Mouse (Mus musculus) liver, embryonic 11.5 days (tissue): Measurements from ENCODE around the gene Ap1m2. TPM values are rescaled to one million over a fixed set of nuclear protein-coding genes. Genes with fewer than 3 reads are reported as not detected.
A peak's percentile ranks its signal among the peaks of the same experiment; 100 is the strongest.

Experiments
- ATAC-seq: fragments of 200-750 bp; cut with Nextera tagmentation; replicated peaks from 2 replicates; pipeline ENCODE4 v1.8.0; 2017; ENCODE audit warnings: moderate number of reproducible peaks, mild to moderate bottlenecking, moderate TSS enrichment, moderate library complexity; ENCODE audit not compliant: low FRiP score
- DNase-seq: peaks from one replicate; pipeline ENCODE4 v3.0.0-alpha.2; 2017; ENCODE audit warnings: low spot score
- H3K27ac ChIP-seq: fragments of 300-500 bp; sonication (generic); 2 replicates; pipeline ENCODE4 v1.5.1; 2014; ENCODE audit warnings: mild to moderate bottlenecking, low read depth, low read length, control low read depth
- H3K27me3 ChIP-seq: fragments of 300-500 bp; sonication (generic); replicated peaks from 2 replicates; pipeline ENCODE4 v1.6.1; 2014; ENCODE audit warnings: low read length, mixed read lengths; ENCODE audit not compliant: control insufficient read depth, insufficient read depth
- H3K36me3 ChIP-seq: fragments of 300-500 bp; sonication (generic); 2 replicates; pipeline ENCODE4 v1.6.1; 2014; ENCODE audit warnings: mild to moderate bottlenecking, low read length, moderate library complexity, mixed read lengths; ENCODE audit not compliant: control insufficient read depth, insufficient read depth
- H3K4me1 ChIP-seq: fragments of 300-500 bp; sonication (generic); replicated peaks from 2 replicates; pipeline ENCODE4 v1.6.1; 2014; ENCODE audit warnings: low read length, mixed read lengths; ENCODE audit not compliant: control insufficient read depth, insufficient read depth
- H3K4me2 ChIP-seq: fragments of 300-500 bp; sonication (generic); 2 replicates; pipeline ENCODE4 v1.6.1; 2014; ENCODE audit warnings: mild to moderate bottlenecking, control low read depth, moderate library complexity
- H3K4me3 ChIP-seq: fragments of 300-500 bp; sonication (generic); 2 replicates; pipeline ENCODE4 v1.5.1; 2014; ENCODE audit warnings: low read depth, low read length, control low read depth
- H3K9ac ChIP-seq: fragments of 300-500 bp; sonication (generic); 2 replicates; pipeline ENCODE4 v1.6.1; 2014; ENCODE audit warnings: low read depth, low read length, control low read depth
- H3K9me3 ChIP-seq: fragments of 300-500 bp; sonication (generic); 2 replicates; pipeline ENCODE4 v1.6.1; 2016; ENCODE audit warnings: low read length, inconsistent platforms, mixed read lengths; ENCODE audit not compliant: control insufficient read depth
- WGBS: fragments of 180-500 bp; shearing (Covaris S2); extraction: QIAGEN DNeasy Blood & Tissue Kit; methylation state at CpG from one replicate; pipeline ENCODE4 v1.1.7; 2014; 5-methylcytosine and 5-hydroxymethylcytosine counted together
- polyA plus RNA-seq: library from polyadenylated mRNA; unstranded; fragments of >200 nt; fragmentation: Nextera tagmentation; extraction: Ambion mirVana; gene quantifications from 2 replicates; pipeline ENCODE4 v1.2.1, GENCODE M21; 2014

The Ap1m2 gene
- polyA plus RNA-seq, 1 experiment from 2014 or later = 1.6 TPM

DNA sequence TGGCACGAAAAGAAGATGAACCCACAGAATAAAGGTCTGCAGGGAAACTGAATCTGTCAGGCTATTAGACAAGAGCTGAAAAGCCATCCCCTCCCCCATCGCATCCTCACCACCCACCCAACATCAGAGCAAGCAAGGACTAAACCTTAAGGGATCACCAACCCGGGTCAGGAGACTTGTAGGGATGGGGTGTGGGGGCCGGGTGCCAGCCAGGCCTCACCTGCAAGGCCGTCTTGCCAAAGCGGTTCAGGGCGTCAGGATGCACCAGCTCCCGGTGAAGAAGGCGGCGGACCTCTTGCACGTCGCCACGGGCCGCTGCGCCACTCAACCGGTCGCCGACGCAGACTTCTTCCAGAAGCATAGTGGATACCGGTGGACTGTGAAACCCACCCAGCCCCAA is 21.5 kb downstream of the Ap1m2 start:
- Histone ChIP-seq H3K4me1 (peaks cover 28% of the 10 kb centered on the region), H3K27ac (peak overlapping the region; percentile 89), H3K9ac (peak overlapping the region; percentile 92), H3K4me3 (peak overlapping the region; percentile 89), H3K36me3 (peaks cover 7% of the 10 kb centered on the region), H3K4me2 (peak overlapping the region; percentile 83), H3K27me3 (no peaks in the 10 kb centered on the region), H3K9me3 (no peaks in the 10 kb centered on the region)
- DNase-seq (no peak), ATAC-seq (peak; percentile 8)
- WGBS = 1% methylated on average over 20 of the region's 20 CpGs

DNA sequence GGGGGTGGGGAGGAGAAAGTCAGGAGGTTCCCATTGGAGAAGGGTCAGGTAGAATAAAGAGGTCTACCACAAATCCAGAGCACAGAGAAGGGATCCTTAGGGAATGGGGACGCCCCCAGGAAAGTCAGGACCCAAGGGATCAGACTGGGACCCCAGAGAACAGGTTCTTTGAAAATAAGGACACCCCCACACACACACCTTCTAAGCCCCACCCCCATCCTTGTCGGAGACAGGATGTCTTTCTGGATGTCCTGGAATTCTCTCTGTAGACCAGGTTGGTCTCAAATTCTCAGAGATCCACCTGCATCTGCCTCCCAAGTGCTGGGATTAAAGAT is 22.8 kb downstream of the Ap1m2 start:
- Histone ChIP-seq H3K4me1 (peaks cover 30% of the 10 kb centered on the region), H3K9me3 (no peaks in the 10 kb centered on the region), H3K4me2 (peak overlapping the region; percentile 83), H3K27ac (peak overlapping the region; percentile 90; the same call in 1 of the 2 replicates), H3K4me3 (peak overlapping the region; percentile 89), H3K36me3 (peaks cover 13% of the 10 kb centered on the region), H3K27me3 (no peaks in the 10 kb centered on the region), H3K9ac (peak overlapping the region; percentile 92)
- 80% methylated on average over 2 of the region's 2 CpGs for WGBS
- DNase-seq (no peak), ATAC-seq (no peak)

DNA sequence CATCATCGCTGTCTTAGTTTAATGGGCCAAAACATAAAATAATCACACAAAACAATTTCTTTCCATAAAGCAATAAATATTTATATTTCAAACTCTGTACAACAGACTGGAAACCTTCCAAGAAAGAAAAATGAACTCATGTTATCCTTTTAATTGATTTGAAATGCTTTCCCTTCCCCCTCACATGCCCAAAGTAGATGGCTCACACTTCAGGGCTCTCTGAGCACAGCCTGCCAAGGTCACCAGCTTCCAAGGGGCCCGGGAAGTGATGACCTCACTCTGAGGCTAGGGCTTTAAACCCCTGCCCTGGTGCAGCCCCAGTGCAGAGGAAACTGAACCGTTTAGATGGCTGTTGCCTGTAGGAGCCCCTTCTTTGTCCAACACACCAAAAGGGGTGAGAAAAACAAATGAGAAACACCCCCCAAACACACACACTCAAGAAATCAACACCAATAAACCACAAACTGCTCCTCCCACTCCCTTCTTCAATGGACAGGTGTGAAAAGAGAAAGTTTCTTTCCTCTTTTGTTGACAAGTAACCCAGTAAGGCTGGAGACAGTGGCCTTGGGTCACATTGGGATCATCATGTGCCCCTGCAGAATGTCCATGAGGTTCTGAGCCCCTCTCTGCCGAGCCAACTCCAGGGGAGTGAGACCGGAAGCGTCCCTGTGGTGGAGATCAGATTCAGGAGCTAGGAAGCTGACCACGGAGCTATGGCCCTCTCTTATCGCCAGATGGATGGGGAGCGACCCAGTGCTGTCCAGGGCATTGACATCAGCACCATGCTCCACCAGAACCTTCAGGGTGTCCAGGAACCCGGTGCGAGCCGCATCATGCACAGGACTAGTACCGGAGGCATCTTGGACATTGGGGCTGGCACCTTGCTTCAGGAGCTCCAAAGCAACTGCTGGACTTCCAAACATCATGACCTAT is 23.5 kb downstream of the Ap1m2 start:
- H3K4me1 ChIP-seq = peaks cover 30% of the 10 kb centered on the region
- peak overlapping the region; percentile 90 for H3K27ac ChIP-seq
- peak overlapping the region; percentile 92 for H3K9ac ChIP-seq
- H3K4me3 ChIP-seq = peak overlapping the region; percentile 89
- ATAC-seq = no peak
- 55% methylated on average over 13 of the region's 13 CpGs for WGBS
- H3K27me3 ChIP-seq = no peaks in the 10 kb centered on the region
- H3K36me3 ChIP-seq = peaks cover 16% of the 10 kb centered on the region
- no peaks in the 10 kb centered on the region for H3K9me3 ChIP-seq
- peak overlapping the region; percentile 83 for H3K4me2 ChIP-seq
- no peak for DNase-seq

DNA sequence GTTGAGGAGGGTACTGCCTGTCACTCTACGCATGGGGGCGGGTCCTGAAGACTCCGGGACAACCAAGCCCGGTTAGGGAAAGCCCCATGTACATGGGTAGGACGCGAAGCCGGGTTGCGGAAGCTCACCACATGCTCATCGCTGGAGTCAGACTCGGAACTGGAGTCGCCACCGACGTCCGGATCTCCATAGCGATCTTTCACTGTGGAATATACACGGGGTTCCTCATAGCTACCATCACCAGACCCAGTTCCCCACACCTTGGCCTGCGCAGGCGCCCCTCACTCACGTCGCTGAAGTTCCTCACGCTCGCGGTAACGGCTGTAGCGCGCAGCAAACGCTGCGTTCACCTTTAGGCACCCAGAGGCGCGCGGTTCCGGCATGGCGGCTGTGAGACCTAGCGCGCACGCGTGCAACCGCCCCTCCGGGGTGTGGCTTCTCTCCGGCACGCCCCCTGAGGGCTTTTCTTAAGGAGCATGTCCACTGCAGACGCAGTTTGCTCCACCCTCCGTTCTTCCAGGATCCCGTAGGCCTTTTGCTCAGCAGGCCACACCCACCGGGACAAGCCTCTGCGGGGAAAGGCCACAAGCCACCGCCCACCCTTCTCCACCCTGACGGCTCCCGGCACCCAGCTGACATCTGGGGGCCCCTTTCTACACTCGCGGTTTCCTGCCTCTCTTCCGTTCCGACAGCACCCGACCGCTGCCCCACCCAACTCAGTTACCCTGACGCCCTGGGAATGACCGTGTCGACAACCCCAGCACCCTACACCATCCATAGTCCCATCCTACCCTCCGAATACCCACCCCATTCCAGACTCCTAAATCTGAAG is 24.4 kb downstream of the Ap1m2 start, which contains the start of gene Kri1:
Gene Kri1 (minus strand): TSS at position 399 of the 832 bp plus-strand sequence.
- peak; percentile 79 for ATAC-seq
- peak within 1 kb of the TSS; percentile 83 for H3K4me2 ChIP-seq
- WGBS = under 1% methylated on average over 59 of the region's 59 CpGs

DNA sequence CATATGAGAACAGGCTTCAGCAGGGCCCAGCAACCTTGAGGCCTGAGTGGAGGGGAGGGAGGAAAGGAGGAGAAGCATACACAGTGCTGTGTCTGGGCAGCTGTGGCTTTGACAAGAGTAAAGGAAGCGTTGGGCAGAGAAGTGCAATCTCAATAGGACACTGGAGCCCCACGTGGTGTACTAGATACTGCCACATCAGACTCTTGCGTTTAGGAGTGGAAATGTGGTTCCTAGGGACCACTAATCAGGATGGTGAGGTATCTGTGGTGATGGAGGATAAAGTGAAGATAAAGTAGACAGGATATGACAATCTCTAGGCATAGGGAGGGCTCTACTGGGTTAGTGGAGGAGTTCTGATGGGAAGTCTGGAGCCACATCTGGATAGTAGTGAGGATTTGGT is 25.4 kb downstream of the Ap1m2 start:
- Histone ChIP-seq H3K4me1 (peaks cover 30% of the 10 kb centered on the region), H3K27ac (peak overlapping the region; percentile 90; the same call in 1 of the 2 replicates), H3K9ac (peak overlapping the region; percentile 92), H3K36me3 (peaks cover 30% of the 10 kb centered on the region), H3K4me2 (peak overlapping the region; percentile 83), H3K27me3 (no peaks in the 10 kb centered on the region), H3K9me3 (no peaks in the 10 kb centered on the region), H3K4me3 (peak overlapping the region; percentile 89)
- WGBS = 30% methylated on average over 3 of the region's 3 CpGs
- DNase-seq = no peak
- no peak for ATAC-seq

More for the DNA sequence above, 24.4 kb downstream of the Ap1m2 start, which contains the start of gene Kri1:
- peak within 1 kb of the TSS; percentile 92 for H3K9ac ChIP-seq
- H3K4me3 ChIP-seq = peak within 1 kb of the TSS; percentile 89
- peaks cover 20% of the 10 kb centered on the region for H3K36me3 ChIP-seq
- DNase-seq = peak; percentile 98
- no peaks in the 10 kb centered on the region for H3K27me3 ChIP-seq
- no peaks in the 10 kb centered on the region for H3K9me3 ChIP-seq
- peaks cover 30% of the 10 kb centered on the region for H3K4me1 ChIP-seq
- H3K27ac ChIP-seq = peak within 1 kb of the TSS; percentile 90

DNA sequence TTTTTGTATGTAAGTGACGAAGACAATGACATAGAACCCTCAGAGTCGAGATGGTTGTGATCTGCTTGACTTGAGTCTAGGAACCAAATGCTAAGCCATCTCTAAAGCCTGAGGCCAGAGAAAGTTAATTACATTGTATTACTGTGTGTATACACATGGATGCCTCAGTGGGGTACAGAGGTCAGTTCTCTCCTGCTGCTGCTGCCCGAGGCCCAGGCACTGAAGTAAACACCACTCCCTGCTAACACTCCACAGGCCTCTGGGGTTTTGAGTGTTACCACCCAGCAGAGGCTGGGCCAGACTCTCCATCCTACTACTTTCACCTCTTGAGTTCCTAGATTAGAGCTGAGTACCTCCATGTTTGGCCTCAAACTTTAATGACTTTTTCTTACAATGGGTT is 28.1 kb downstream of the Ap1m2 start:
- no peak overlapping the region for H3K4me2 ChIP-seq
- ATAC-seq (no peak), DNase-seq (no peak)
- 80% methylated on average over 3 of the region's 3 CpGs for WGBS
- peaks cover 48% of the 10 kb centered on the region for H3K36me3 ChIP-seq
- H3K27ac ChIP-seq = no peak overlapping the region
- H3K4me1 ChIP-seq = peaks cover 20% of the 10 kb centered on the region
- no peak overlapping the region for H3K4me3 ChIP-seq
- H3K27me3 ChIP-seq = no peaks in the 10 kb centered on the region
- no peak overlapping the region for H3K9ac ChIP-seq
- no peaks in the 10 kb centered on the region for H3K9me3 ChIP-seq

DNA sequence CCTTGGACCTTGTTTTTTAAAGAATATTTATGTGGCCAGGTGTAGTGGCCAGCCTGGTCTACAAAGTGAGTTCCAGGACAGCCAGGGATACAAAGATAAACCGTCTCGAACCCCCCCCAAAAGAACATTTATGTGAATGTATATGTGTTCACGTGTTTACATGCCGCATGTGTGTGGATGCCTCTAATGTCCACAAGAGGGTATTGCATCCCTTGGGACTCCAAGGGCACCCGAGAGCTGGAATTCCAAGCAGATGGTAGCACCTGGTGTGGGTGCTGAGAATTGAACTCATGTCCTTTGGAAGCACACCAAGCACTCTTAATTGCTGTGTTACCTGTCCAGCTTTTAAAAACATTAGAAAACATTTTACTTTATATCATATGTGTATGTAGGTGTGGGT is 28.5 kb downstream of the Ap1m2 start:
- Histone ChIP-seq H3K27ac (no peak overlapping the region), H3K9ac (no peak overlapping the region), H3K4me3 (no peak overlapping the region), H3K9me3 (no peaks in the 10 kb centered on the region), H3K4me2 (no peak overlapping the region), H3K27me3 (no peaks in the 10 kb centered on the region), H3K4me1 (peaks cover 16% of the 10 kb centered on the region), H3K36me3 (peaks cover 49% of the 10 kb centered on the region)
- ATAC-seq (no peak), DNase-seq (no peak)
- 89% methylated on average over 5 of the region's 5 CpGs for WGBS

DNA sequence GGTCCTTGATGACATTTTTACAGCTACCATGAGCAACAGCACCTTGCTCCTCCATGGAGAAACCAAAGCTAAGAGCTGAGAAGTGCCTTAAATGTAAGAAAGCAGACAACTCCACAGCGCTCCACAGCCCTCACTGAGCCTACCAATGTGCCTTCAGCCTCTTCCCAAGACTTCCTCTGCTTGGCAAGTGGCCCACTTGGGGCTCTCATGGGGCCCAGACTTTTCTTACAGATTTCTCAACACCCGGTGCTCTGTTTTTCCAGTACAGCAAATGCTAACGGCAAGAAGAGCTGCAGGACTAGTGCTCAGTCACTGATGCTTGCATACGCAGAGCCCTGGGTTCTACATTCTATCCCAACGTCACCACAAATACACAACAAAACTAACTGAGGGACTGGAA is 34.4 kb downstream of the Ap1m2 start:
- H3K36me3 ChIP-seq = peaks cover 82% of the 10 kb centered on the region
- 96% methylated on average over 5 of the region's 5 CpGs for WGBS
- no peak for DNase-seq
- no peak overlapping the region for H3K9ac ChIP-seq
- H3K9me3 ChIP-seq = no peaks in the 10 kb centered on the region
- H3K27me3 ChIP-seq = no peaks in the 10 kb centered on the region
- no peak for ATAC-seq
- no peak overlapping the region for H3K4me2 ChIP-seq
- no peak overlapping the region for H3K27ac ChIP-seq
- H3K4me1 ChIP-seq = peaks cover 13% of the 10 kb centered on the region
- no peak overlapping the region for H3K4me3 ChIP-seq
